Mouse (Mus musculus) cortical plate, adult 2 months (tissue): ENCODE measurements around the gene Gm37240.

ENCODE experiments used
- CTCF ChIP-seq: fragments of 200-500 bp; IDR thresholded peaks from 2 replicates; pipeline ENCODE4 v1.5.1; 2011; ENCODE audit warnings: mild to moderate bottlenecking, control low read depth, low read length; ENCODE audit not compliant: insufficient read depth; ENCODE audit errors: extremely low read depth
- POLR2A ChIP-seq: fragments of 200-500 bp; IDR thresholded peaks from 2 replicates; pipeline ENCODE4 v1.6.1; 2011; ENCODE audit warnings: mild to moderate bottlenecking, low read length, control low read depth; ENCODE audit not compliant: insufficient read depth; ENCODE audit errors: extremely low read depth

- TF ChIP-seq CTCF (no peak), POLR2A (no peak)
These were observed 742.2 kb downstream of the Gm37240 start for GRCm38 (mm10) chr3:85145076-85145475.
